Mouse (Mus musculus) naive thymus-derived CD4-positive, alpha-beta T cell, adult 2 months (primary cell): ENCODE measurements around the gene B4galt1.

ENCODE experiments used
- DNase-seq: peaks from one replicate; pipeline ENCODE4 v3.0.0-alpha.2; 2011; ENCODE audit warnings: low read depth

B4galt1 gene

DNA sequence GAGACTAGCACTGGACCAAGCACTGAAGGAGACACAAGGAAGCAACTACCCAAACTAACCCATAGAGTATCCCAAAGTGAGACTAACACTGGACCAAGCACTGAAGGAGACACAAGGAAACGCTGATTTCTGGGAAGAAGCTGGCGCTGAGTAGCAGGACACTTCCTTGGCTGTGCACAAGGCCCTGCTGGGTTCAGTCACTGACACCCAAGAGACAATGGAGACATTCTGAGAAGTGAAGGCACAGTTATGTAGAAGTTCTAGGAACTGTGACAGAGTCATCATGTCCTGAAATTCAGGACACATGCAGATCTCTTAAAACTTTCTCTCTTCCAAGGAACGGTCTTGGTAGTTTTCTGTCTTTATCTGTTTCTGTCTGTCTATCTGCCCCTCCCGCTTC is 16.4 kb upstream of the B4galt1 start:
- no peak for DNase-seq

DNA sequence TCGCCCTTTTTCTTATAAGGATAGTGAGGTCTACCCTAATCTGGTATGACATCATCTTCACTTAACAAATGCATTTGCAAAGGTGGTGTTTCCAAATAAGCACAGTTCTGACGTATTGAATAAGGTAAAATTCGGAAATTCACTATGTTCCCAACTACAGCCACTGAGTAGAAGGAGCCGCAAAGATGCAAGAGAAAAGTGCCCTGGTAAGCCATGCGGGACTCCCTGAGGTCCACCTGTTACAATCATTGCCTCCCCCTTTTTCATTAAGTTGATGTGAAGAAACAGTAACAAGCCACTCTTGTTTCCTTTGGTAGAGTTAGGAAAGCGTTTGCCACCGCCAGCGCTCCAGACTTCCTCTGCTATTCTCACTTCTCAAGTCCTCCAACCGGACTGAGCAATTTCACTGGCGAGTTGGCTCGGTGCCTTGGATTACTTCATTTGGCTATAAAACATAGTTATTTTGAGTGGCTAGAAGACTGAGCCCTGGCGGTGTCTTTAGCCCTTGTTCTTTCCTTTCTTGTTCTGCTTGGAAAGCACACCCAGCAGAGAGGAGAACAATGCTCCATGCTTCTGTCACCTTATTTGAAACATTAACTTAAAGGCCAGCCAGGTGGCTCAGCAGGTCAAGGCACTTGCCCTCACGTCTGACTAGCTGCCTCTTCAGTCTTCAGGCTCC is 14.9 kb upstream of the B4galt1 start:
- DNase-seq = no peak

DNA sequence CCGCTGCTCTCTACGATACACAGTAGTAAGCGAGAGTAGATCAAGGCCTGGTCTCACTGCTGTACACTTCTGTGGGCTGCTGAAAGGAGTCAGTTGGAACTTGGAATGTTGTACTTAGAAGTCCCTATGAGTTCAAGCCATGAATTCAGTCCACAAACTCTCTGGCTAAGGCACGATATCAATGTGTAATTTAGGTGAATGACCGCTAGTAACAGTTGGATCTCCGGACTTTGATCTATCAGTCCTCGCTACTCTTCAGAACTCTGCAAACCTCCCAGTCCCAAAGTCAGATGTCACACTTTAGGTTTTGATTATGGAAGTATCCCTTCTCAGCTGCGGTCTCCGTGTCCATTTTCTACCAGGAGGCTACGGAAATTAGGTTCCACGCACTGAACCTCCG is 10.6 kb upstream of the B4galt1 start:
- DNase-seq = no peak

GRCm38 (mm10) chr4:40863340-40863739 is 9.5 kb upstream of the B4galt1 start:
- DNase-seq = no peak

GRCm38 (mm10) chr4:40861131-40861530 is 7.3 kb upstream of the B4galt1 start:
- no peak for DNase-seq

DNA sequence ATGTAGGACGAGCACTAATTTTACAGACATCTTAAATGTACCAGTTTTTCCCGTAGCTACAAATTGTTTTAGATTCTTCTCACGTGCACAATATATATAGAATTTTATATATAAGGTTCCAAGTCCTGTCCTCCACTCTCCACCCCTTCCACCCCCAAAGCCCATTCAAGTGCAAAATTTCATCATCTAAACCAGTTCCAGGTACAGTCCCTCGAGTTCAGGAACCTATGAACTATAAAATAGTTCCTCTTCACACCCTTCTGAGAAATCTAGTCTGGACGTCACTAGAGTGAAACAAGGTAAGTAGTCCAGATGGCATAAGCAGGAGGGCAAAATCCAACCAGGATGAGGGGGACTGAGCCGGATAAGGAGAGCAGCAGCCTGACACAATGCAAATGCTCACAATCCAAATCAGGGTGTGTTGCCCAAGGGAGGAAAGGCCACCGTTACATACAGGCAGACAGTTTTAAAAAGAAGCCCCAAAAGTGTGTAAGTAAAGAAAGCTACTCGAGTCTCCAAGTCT is 4.1 kb upstream of the B4galt1 start:
- DNase-seq = no peak

DNA sequence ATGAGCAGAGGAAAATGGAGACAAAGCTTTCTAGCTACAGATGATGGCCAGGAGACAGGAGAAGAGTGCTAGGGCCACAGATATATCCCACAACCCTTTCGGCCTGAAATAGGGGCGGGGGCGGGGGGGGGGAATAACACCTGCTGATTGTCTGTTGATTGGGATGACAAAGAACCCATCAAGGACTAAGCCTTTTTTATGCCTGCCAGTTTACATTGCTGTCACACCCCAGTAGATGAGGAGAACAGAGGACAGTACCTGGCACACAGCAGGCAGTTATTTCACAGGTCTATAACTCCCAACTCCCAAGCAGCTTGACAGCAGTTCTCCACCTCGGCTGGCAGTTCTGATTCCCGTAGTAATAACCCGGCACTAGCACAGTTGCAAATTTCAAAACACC is 2.8 kb upstream of the B4galt1 start:
- DNase-seq = no peak

GRCm38 (mm10) chr4:40854387-40854933 is 655 bp upstream of the B4galt1 start:
- DNase-seq = no peak

DNA sequence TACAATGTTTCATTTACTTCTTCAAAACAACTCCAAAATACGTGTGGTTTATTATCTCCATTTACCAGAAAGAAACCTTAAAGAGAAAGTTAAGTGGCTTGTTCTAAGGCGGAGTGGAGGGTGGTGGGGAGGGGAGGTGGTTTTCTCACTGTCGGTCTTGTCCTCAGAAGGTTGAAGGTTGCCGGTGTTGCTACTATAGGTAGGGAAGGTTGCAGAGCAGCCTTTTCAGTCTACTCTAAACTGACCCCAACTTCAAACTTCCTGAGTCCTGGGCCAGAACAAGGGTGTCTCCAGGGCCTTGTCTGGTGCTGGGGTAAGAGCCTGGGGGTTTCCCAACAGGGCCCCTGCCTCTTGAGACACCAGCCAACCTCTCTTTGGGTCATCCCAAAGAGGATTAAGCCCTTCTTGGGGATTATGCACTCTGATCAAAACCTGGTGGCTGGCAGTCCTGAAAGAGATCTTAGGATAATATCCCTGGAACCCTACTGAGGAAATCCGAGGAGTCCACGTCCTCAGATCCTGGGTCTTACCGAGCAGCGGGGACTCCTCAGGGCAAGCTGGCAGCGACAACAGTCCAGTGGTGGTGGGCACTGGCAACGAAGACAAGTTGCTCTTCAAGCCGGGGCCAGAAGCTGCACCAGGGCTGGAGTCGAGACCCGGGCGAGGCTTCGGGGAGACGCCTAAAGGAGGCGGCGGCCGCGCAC is 792 bp downstream of the B4galt1 start:
- peak; percentile 65 for DNase-seq

- no peak for DNase-seq
Measured at GRCm38 (mm10) chr4:40852249-40852781, 1.5 kb downstream of the B4galt1 start.

DNA sequence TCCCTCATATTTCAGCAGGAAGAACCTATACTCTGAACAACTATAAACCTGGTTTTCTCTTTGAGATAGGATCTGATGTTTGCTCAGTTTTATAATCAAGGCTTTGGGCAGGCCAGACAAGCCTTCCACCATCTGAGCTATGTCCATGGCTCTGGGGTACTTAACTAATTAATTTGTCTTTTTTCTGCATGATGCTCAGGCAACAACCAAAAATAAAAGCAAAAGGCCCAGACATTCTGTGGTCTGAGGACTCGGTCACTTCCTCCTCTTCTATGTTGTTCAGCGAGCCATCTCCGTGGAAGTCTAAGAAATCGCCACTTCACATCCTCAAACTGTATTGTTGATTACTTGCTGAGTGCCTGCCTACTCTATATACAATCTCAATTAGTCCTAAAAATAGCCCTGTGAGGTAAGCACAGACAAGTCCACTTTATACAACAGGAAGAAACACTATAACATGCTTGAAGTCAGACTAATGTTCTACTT is 2.0 kb downstream of the B4galt1 start:
- DNase-seq = no peak

- no peak for DNase-seq
Measured at GRCm38 (mm10) chr4:40851031-40851762, 2.6 kb downstream of the B4galt1 start.

- DNase-seq = no peak
Measured at GRCm38 (mm10) chr4:40850582-40850981, 3.2 kb downstream of the B4galt1 start.

- DNase-seq = no peak
Measured at GRCm38 (mm10) chr4:40849518-40849917, 4.3 kb downstream of the B4galt1 start.

DNA sequence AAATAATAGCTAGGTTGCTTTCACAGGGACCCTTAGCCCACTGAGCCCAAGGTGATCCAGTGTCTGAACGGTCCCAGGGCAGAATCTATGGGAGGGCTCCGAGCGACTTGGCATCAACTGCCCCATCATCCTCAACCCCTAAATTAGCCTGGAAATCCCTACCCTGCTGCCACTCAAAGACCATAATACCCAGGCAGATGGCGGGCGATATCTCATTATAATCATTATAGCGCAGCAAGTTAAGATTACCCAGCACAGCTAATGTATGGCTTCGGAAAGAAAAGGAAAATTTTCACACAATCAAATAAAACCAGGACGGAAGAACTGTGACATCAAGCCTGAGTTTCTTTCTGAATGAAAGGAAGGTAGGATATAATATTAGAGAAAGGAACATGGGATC is 5.6 kb downstream of the B4galt1 start:
- DNase-seq = no peak

- no peak for DNase-seq
Measured at GRCm38 (mm10) chr4:40847160-40847559, 6.6 kb downstream of the B4galt1 start.

DNA sequence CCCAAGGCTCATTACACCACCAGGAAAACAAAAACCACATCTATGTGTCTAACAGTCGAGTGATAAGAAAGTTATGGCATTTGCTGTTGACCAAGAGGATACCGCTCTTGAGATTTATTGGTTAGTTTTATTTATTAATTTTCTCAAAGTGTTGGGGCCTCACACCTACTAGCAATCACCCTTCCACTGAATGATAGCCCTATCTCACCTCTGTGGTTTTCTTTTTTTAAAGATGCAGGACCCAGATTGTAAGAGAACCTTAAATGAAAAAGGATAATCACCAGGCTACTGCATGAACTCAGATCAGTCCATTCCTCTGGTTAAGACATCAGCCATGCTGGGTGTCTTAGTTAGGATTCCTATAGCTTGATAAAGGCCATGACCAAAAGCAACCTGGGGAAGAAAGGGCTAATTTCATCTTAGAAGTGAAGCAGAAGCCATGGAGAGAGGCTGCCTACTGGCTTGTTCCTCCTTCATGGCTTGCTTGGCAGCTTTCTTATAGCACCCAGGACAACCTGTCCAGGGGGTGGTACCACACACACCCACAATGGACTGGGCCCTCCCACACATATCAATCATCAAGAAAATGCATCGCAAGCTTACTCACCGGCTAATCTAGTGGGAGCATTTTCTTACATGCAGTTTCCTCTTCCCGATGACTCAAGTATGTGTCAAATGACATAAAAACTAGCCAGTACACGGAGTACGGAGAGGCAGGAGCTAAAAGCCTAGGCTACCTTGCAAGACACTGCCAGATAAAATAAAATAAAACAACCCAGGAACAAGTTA is 7.5 kb downstream of the B4galt1 start:
- DNase-seq = no peak

DNA sequence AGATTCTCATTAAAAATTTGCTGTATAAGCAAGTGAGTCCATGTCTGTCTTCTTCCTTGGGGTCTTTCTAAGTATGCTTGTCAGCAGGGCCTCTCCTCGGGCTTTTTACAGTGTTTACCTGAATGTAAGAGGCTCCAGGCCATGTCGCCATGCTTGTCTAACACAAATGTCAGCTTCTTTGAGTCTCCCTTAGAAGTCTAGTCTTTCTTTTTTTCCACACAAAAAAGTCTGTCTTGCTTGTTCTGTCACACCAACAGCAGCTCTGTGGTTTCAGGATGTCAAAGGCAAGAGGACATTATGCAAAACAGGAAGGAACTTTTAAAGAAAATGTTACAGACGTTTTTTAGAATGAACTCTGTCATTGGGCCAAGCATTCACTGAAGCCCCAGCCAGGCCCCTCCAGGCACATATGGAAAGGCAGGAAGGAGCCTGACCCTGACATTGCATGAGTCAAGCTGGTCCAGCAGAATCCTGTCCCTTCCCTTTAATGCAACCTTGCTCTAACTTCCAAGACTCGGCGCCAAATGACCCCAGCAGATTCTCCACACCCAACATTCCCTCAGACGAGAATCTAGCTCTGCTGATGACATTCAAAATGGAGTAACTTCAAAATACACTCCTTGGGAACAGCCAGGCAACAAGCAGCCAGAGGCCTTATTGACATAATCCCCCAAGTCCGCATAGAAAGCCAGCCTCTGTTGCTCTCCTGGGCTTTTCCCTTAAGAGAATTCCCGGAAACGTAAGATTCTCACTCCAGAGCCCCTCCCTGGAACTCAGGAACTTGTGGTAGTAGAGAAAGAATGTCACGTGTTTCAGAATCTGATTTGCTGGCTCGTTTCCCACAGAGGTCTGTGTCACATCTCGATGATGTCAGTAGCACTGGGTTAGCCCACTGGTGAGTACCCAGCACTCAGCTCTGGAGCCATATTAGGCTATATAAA is 8.7 kb downstream of the B4galt1 start:
- DNase-seq = peak; percentile 75

- peak; percentile 68 for DNase-seq
Measured at GRCm38 (mm10) chr4:40844251-40844721, 9.5 kb downstream of the B4galt1 start.

DNA sequence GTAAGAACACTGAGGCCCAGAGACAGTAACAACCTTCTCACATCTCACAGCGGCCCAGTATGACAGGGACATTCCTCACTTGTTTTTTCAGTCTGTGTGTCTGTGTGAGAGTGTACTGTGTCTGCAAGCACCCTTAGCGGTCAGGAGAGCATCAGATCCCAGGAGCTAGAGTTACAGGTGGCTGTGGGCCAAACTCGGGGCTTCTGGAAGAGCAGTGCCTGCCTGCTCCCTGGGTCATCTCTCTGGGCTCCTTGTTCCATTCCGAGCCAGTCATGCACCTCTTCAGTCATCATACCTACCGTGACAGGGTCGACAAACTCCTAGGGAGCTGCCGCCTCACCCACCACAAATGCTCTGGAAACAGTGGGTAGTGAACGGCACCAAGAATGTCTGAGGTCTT is 10.1 kb downstream of the B4galt1 start:
- no peak for DNase-seq
